Mouse (Mus musculus) adrenal gland, postnatal 36 days (tissue): ENCODE data around the gene Churc1. TPM values are rescaled to one million over a fixed set of nuclear protein-coding genes. Genes with fewer than 3 reads are reported as not detected.
A peak's percentile ranks its signal among the peaks of the same experiment; 100 is the strongest.
"Not testable (repeated sequence)": the region's sequence is repeated elsewhere in the genome, so short reads cannot be mapped to it uniquely, and the experiment has no call there.

Experiments used
- DNase-seq, 2 experiments: peaks; one replicate each; pipeline ENCODE4 v3.0.0; 2021; ENCODE audit warnings: mixed read lengths in 1 of 2
- total RNA-seq, 2 experiments: library from RNA; stranded (reverse); gene quantifications; 2 replicates each; pipeline ENCODE4 v1.2.3; 2021

Churc1 gene
- total RNA-seq, 2 experiments from 2014 or later: 77.8 to 87.4 TPM

DNA sequence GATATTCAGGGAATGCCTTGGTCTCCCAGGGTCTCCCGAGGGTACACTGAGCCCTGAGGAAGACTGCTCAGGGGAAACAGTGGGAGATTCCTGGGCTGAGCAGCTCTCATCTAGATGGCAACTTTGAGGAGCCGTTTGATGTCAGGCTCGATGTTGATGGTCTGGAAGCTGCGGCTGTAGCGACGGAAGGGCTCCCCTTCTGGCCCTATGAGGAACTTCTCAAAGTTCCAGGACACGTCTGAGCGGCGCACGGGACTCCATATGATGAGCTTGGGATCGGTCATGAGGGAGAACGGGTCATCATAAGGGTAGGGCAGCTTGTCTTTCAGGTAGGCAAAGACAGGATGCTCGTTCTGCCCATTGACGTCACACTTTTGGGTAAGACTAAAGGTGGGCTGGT, 27.2 kb downstream of the Churc1 start:
- not testable (repeated sequence) for DNase-seq

DNA sequence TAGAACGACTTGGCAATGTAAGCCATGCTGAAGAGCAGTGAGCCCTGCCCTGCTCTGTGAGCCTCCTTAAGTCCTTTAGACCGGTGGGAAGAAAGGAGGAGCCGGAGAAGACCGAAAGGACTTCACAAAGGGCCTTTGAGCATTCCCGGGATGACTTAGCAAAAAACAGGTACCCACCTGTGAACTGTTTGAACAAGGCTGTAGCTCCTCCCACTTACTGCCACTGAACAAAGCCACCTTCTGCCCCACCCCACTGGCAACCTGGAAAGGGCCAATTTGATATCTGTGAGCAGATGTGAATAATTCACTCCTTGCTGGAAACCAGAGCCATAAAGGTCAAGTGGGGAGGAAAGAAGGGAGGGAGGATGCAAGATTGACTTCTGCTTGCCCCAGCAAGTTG, 30.0 kb downstream of the Churc1 start, which contains the start of gene Gpx2:
Gene Gpx2, minus strand, starts transcription at position 205 of the 400 bp plus-strand sequence.
- no peak for DNase-seq

DNA sequence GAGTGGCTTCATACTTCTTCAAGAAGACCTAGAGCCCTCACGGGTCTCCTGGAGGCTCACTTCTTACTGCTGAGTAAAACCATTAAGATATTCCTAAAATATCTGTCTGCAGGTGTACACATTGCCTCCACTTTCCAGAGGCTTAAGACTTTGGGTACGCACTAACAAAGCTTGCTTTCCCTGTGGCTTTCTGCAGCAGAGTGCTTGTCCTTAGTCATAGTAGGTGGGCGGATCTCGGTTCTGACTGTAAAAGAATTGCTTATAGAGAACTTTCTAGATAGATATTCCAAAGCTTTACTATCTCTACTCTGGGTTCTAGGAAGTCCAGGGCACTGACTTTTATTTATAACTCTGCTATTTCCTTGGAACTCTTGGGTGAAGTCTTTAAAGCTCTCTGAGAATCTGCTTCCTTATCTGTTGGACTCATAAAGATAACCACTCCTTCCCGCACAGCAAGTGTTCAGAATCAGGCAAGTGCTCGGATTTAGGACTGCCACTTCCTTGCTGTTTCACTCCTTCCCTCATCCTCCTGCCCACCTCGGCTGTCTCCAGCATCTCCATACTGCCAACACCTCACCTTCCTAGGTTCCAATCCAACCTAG, 31.7 kb downstream of the Churc1 start:
- DNase-seq: no peak

DNA sequence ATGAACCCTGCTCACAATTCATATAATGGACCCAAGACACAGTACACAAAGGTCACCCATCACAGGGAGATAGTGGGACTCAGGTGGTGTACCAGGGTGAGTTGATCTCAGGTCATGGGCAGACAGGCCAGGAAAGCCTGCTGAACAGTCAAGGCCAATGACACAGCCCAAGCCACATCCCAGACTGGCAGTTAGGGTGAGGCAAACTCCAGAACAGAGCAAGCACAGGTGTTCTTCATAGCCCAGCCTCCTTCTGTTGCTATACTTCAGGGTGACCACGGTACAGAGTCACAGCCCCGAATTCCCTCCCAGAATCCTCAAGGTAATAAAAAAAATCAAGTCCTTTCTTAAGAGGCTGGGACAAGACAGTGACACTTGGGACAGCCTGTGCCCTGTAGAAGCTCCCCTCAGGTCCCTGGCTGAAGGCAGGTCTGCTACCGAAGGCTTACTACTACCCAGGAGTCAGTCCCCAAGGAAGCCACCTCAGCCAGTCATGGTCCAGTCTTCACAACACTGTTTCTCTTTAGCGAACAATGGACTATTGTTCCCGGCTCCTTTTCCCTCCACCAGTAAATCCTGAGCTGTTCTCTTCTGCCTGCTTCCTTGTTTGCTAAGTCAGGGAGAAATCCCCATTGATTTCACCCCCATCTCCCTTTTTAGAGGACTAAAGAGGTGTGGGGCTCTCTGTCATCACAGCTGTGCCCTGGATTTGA, 32.8 kb downstream of the Churc1 start:
- DNase-seq: no peak

DNA sequence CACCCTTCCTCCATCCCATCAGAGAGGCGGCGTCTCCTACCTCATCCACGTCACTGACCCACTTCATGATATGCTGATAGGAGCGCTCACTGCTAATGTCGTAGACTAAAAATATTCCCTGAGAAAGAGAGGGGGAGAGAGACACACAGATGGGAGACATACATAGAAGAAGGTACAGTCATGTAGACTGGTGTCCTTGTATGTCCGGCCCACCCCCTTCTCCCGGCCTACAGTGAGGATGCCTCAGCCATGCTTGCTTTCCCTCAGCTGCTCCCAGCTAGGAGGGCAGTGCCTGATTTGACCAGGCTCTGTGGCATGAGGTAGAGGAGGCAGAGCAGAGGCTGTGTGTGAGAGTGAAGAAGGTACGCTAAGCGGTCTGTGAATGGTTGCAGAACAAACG, 37.7 kb downstream of the Churc1 start:
- no peak for DNase-seq

DNA sequence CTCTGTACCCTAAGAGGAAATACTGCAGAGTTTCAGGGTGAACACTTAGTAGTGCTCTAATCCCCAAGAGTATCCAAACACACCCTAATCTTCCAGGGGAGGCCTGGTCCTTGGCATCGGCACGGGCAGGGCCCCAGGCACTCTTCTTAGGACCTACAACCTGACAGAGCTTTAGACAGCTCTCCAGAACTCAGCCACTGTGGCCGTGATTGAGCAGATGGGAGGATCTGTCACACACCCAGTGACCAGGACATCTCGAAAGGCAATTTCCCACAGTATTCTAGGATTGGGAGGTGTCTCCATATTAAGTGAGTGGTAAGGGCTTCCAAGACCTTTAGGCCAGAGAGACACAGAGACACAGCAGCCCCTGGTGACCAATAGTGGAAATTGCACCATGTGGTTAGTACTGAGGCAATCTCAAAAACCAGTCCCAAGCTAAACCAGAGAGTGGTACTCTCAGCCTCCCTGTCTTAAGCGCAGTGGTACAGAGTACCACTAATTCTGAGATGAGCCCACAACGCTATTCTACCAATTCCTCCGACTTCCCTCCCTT, 38.4 kb downstream of the Churc1 start:
- peak; percentile 60 to 70 for DNase-seq

DNA sequence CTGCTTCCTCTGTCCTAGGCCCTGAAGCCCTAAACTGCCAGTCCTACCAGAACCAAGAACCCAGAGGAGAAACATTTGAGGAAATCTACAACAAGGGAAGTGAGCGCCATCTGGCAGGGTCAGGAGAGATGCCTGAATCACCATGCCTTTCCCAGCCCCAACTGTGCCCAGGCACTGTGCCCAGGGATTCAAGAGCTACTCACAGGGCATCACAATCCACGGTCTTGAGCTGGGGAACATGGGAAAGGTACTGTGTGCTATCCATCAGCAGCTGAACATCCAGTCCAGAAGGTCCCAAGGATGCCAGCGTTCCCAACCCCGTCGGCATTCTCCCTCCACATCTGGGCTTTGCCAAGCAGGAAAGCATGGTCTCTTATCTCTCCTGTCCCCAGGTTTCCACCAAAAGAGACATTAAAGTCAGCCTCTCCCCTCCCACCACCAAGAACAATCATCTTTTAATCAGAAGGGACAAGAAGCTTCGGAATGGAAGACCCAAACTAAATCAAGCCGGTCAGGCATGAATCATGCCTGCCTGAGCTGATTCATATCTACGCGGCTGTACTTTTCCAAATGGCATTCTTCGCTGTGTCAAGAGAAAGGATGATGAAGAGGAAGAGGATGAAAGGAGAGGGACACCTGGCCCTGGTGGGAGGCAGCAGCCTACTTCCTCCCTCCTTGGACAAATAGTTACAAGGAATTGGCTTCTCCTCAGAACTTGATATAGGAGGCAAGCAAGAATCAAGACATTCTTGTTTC, 39.9 kb downstream of the Churc1 start:
- peak; percentile 52 to 63 for DNase-seq

DNA sequence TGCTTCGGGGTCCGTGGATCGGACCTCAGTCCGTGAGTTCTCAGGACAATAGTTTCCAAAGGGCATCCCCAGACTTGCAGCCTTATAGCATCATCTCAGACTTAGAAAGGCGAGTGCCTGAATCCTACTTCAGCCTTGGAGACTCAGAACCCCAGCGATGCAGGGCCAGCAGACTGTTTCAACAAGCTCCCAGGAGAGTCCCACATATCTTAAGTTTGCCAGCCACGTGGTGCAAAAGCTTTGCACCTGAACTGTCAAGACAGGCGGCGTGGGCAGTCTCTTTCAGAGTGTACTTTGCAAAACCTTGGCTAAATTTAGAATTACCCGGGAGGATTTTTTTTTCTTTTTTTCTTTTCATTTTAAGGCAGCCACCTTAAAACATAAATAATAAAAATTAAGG, 42.5 kb downstream of the Churc1 start:
- no peak for DNase-seq

DNA sequence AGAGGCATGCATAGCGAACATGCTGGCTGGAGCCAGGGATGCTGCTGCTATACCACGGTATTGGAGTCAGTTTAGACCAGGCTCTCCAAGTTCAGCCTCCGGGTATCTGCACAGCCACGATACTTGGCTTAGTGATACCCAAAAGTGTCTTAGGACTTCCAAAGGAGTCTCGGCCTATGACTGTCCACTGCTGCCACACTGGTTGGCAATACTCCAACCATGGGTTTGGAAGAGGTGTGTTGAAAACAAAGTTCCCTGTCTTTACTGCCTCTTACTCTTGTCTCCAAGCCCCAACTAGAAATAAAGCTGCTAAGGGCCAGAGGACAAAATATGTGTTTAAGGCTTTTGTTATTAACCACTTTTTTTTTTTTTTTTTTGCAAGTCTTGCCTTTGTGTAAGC, 45.2 kb downstream of the Churc1 start:
- DNase-seq: no peak

DNA sequence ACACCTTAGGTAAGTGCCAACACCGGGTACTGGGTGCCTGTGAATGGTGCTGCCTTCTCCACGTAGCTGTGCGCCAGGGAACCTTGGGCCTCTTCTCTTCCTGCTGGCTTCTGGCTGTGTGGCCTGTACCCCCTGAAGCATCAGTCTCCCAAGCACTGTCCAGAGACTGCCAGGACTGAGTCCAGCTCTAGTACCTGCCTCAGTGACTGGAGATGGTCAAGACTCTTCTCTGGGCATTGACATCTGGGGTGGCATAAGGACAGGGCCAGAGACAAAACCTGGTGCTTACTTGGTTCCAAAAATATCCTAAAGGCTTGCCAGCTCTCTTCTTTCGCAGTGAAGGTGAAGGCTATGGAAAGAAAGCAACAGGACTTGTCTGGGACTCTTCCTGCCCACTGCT, 45.7 kb downstream of the Churc1 start:
- DNase-seq: no peak

DNA sequence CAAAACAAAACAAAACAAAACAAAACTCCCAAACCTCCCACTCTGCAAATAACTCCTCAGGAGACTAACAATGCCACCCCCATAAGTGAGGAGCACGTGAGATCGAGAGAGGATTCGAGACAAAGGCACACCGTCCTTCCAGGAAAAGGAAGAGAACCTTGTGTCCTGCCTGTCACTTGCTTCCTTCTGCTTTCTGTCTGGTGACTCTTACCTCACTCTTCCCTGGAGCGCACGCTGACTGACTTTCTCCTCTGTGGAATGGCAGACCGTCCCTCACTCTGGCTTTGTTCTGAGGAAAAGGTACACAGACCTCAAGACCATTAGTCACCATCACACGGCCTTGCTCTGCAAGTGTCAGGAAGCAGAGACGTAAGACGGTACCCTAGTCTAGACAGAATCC, 48.2 kb downstream of the Churc1 start:
- DNase-seq: no peak

DNA sequence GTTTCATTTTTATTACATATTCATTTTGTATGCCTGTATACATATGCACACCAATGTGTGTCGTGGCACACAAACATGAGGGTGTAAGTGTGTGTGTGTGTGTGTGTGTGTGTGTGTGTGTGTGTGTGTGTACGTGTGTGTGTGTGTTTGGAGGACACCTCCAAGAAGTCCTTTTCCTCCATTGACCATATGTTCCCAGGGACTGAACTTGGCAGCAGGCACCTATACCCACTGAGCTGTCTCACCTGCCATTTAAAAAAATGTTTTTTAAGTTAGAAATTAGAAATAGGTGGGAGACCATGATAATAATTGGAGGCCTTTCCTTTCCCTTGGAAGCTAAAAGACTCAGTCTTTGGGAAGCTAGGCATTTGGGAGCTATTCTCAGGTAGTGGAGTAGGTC, 48.8 kb downstream of the Churc1 start:
- no peak for DNase-seq

DNA sequence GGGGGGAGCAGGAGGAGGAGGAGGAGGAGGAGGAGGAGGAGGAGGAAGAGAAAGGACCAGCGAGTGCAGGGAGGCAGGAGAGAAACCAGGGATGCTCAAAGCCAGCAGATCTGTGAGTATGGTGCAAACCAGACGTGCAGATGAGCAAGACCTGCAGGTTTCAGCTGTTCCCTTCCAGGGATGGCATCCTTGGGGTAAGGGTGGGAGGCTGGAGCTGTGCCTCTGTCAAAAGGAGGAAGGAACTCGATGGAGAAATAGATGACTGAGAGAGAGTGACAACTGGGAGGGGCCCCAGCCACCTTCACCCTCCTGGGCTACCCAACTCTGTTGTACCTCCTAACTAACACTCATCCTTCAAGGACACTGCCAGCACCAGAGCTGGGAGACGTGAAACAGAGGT, 51.4 kb downstream of the Churc1 start:
- DNase-seq: no peak

DNA sequence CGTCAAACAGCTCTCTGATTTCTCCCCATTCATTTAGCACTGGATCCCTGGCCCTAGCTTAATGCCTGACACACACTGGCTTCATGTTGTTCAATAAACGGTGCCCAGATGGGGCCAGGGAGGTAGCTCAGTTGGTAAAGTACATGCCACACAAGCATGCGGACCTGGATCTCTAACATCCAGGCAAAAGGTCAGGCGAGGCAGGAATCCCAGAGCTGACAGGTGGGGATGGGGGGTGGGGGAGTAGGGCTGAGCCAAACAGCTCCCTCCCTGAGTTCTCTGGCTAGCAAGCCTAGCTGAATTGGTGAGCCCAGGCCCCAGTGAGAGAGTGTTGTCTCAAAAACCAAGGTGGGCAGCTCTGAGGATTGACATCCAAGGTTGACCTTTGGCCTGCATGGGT, 51.8 kb downstream of the Churc1 start:
- no peak for DNase-seq

DNA sequence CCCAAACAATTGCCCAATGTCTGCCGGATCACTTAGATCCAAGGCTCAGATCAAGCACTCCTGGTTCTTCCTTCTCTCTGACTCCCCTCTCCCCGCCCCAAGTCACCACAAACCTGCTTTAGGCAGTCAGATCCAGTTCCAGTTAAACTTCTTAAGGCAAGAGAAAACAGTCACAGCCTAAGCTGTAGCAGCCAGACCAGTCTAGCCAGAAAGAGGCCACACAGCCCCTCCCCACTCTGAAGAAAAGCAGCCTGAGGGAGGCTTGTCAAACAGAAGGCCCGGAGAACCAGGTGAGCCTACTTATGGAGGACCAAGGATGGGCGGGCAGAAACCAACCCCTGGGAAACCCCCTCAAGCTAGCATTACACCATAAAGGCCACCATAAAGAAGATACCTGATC, 52.8 kb downstream of the Churc1 start:
- no peak for DNase-seq

DNA sequence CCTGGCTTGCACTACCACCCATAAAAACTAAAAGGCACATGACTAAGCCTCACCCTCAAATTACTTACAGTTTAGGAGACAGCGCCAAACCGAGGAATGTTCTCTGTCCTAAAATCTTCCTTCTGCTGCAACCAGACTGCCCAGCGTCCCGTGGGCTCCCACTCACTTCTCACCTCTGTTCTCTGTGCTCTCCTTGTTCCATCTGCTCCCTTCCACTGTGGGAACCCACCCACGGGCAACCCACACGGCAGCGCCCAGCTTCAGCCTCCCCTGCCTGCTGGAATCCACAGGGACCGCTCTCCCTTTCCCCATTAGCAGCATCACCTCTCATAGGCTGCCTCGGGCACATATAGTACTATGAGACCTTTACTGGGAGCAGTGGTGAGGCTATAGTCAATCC, 53.6 kb downstream of the Churc1 start:
- DNase-seq: no peak

DNA sequence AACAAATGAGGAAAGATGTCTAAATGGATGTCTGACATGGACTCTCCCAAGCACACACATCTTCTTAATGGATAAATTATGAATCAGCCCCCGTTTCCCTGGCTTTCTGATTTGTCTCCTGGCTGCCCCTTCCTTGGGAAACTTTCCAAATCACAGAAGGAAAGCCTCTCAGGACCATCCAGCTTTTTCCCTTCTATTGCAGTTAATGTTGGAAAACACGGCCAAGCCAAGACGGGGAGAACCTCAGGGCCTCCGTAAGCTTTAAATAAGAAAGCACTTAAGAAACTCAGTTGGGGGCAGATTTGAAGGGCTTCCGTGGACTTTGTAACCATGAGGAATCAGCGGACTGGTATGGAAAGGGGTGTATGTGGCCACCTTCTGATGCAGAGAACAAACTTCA, 54.5 kb downstream of the Churc1 start:
- no peak for DNase-seq

DNA sequence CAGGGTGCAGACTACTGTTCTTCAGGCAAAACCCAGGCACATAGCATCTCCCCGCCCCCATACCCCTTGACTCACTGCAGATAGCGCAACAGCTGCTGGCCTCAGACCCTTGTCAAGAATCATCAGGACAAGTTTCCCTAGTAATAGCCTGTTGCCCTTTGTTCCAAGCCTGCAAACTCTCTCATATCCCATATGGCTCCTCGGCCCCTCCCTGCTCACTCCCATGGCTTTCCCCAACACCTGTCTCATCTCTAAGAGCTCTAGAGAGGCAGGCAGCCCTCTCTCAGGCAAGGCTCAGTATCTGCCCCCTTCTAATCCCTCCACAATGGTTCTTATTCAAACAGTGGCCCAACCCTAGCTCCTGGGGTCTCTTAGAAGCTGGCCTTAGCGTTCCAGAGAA, 55.3 kb downstream of the Churc1 start:
- no peak for DNase-seq

DNA sequence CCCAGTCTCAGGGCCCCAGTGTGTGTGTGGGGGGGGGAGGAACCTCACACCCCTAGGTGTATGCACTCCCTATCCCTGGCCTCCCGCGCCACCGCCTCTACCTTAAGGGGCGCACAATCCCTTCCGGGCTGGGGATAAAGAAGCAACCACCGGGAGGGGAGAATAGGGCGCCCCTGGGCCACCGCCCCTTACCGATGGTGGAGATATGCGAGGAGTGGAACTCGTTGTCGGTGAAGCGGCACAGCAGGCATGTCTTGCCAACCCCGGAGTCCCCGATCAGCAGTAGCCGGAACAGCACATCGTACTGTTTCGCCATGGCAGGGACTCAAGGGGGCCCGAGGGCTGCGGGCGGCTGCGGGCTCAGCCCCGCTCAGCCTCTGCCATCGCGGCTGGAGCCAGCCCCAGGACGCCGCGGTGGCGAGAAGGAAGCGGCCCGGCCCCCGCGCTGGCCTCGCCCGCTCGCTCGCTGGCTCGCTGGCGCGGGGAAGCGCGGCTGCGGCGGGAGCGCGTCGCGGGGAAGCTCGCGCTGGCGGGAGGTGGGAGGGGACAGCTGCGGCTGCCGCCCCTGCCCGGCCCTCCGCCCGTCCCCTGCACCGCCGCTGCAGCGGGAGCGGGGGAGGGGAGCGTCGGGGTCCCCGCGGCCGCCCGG, 56.8 kb downstream of the Churc1 start:
- DNase-seq: peak; percentile 45 to 64

DNA sequence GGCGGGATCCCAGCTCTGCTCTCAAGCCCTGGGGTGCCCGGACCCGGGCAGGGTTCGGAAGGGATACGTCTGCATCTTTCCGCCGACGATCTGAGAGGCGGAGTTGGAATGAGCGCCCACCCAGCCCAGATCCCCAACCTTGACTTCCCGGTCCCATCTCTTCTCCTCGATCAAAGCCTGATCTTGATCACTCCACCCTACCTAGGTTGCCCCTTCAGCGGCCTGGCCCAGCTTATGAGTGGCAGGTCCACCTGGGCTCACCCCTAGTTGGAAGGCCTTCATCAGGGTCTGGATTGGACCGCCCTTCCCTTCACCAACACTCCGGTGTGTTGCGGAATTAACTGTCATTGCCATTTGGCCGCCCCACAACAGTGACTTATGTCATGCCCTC, 57.3 kb downstream of the Churc1 start, which contains the start of gene Rab15:
Gene Rab15, minus strand, starts transcription at position 258 of the 391 bp plus-strand sequence.
- DNase-seq: no peak

DNA sequence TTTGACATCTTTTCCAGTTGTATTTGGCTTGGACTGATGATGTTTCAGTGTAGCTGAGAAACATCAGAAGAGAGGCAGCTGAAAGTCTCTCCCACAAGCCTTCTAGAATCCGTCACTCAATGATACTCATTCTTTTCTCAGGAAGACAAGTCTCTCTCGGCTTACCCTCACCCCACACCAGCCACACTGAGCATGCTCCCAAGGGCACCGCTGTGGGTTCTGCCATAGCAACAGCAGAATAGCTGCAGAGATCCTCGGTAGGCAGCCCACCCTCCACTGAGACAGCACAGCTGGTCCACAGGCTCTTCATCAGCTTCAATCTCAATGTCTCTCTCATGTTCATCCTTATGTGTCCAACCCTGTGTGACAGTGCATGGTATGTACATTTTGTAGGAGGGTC, 59.9 kb downstream of the Churc1 start:
- no peak for DNase-seq

DNA sequence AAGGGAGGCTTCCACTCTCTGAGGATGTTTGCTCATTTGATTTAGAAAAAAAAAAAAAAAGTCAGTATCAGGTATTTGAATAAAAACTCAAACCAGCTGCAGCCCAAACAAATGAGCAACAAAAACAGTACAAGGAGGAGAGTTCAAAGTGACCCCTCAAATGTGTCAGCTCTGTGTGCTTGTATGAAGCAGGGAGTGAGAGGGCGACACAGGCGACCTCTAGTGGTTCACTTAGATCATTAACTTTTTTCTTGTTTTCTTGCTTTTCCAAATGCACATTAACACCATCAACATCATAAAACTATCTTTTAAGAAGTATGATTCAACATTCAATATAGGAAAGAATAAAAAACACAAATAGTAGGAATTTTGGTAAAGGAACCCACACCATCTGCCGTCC, 67.4 kb downstream of the Churc1 start:
- DNase-seq: peak in 1 of 2 experiments; percentile 22
